Mouse (Mus musculus): Measurements from ENCODE around the gene Gpank1. TPM values are rescaled to one million over a fixed set of nuclear protein-coding genes. Genes with fewer than 3 reads are reported as not detected.
A peak's percentile ranks its signal among the peaks of the same experiment; 100 is the strongest.

Gpank1 gene
- total and polyA plus RNA-seq, 3 experiments: 45.9 to 87.0 (median 54.0) TPM

GRCm38 (mm10) chr17:35080248-35080647 lies 41.0 kb upstream of the Gpank1 start:
- Histone ChIP-seq H3K4me1 (ENCODE audit: insufficient read depth, low read depth, low read length) (peaks cover 85% of the 10 kb centered on the region), H3K9me3 (replicated peaks) (no peaks in the 10 kb centered on the region), H3K4me3 (ENCODE audit: low read depth, low read length) (peak overlapping the region; percentile 53; the same call in 1 of the 2 replicates), H3K36me3 (replicated peaks) (no peaks in the 10 kb centered on the region), H3K27me3 (ENCODE audit: insufficient read depth, low read length) (peaks cover 7% of the 10 kb centered on the region; the same call in 1 of the 2 replicates)
- ATAC-seq (ENCODE audit: extremely low read depth, insufficient number of reproducible peaks, low FRiP score, poor library complexity, severe bottlenecking): no peak
- no peak for DNase-seq (ENCODE audit: low spot score)
- no peak for TF ChIP-seq GATA1 (IDR thresholded peaks at IDR 0.05; ENCODE audit: borderline replicate concordance, low read length)
- no peak for TF ChIP-seq POLR2AphosphoS5 (IDR thresholded peaks at IDR 0.05; ENCODE audit: insufficient replicate concordance, low read depth, low read length)
- no peak for TF ChIP-seq TAL1 (conservative IDR thresholded peaks at IDR 0.05; ENCODE audit: low read depth, low read length)
- no peak for TF ChIP-seq CTCF (IDR thresholded peaks at IDR 0.05; ENCODE audit: low read depth, low read length)
- TF ChIP-seq GATA2 (IDR thresholded peaks at IDR 0.05; ENCODE audit: borderline replicate concordance, low read depth, low read length): no peak

- DNase-seq (ENCODE audit: low spot score): no peak
- peaks cover 90% of the 10 kb centered on the region for H3K4me1 ChIP-seq (ENCODE audit: insufficient read depth, low read depth, low read length)
Measured at GRCm38 (mm10) chr17:35080710-35081109, 40.5 kb upstream of the Gpank1 start.

DNA sequence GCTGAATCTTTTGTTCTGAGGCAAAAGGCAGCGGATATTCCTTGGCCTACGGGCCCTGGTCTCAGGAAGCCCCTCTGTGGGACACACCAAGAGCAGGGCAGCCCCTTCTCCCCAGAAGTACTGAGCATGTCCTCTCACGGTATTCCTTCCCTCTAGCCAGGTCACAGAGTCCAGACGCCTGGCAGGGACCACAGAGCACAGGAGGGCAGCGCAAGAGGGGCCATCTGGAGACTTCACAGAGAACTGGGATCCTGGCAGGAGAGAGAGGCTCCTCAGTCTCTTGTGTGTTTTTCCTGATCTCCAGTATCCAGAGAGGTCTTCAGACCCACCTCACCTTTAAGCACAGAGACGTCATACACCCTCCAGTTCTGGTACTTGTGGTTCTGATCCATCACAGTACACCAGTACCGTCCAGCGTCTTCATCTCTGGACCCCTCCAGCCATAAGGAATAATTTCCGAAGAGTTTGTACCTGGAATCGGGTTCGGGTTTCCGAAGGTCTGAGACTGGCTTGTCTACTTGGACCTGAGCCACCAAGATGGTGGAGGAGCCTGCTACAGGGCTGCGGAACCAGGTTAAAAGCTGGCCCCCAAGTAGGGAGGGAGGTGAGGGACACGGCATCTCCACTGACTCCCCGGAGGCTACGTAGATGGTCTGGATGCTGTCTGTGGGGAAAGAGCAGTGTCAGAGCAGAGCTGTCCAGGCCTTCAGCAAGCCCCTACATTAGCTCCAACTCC lies 38.2 kb upstream of the Gpank1 start:
- Histone ChIP-seq H3K36me3 (replicated peaks) (no peaks in the 10 kb centered on the region), H3K4me3 (ENCODE audit: low read depth, low read length) (no peak overlapping the region), H3K4me1 (ENCODE audit: insufficient read depth, low read depth, low read length) (peaks cover 79% of the 10 kb centered on the region), H3K27me3 (ENCODE audit: insufficient read depth, low read length) (peaks cover 3% of the 10 kb centered on the region; the same call in 1 of the 2 replicates), H3K9me3 (replicated peaks) (no peaks in the 10 kb centered on the region)
- no peak for DNase-seq (ENCODE audit: low spot score)
- ATAC-seq (ENCODE audit: extremely low read depth, insufficient number of reproducible peaks, low FRiP score, poor library complexity, severe bottlenecking): no peak
- no peak for TF ChIP-seq GATA1 (IDR thresholded peaks at IDR 0.05; ENCODE audit: borderline replicate concordance, low read length)
- TF ChIP-seq CTCF (IDR thresholded peaks at IDR 0.05; ENCODE audit: low read depth, low read length): no peak
- TF ChIP-seq TAL1 (conservative IDR thresholded peaks at IDR 0.05; ENCODE audit: low read depth, low read length): no peak
- TF ChIP-seq POLR2AphosphoS5 (IDR thresholded peaks at IDR 0.05; ENCODE audit: insufficient replicate concordance, low read depth, low read length): no peak
- no peak for TF ChIP-seq GATA2 (IDR thresholded peaks at IDR 0.05; ENCODE audit: borderline replicate concordance, low read depth, low read length)

More at GRCm38 (mm10) chr17:35080710-35081109, 40.5 kb upstream of the Gpank1 start:
- Histone ChIP-seq H3K9me3 (replicated peaks) (no peaks in the 10 kb centered on the region), H3K27me3 (ENCODE audit: insufficient read depth, low read length) (peaks cover 7% of the 10 kb centered on the region; the same call in 1 of the 2 replicates), H3K4me3 (ENCODE audit: low read depth, low read length) (no peak overlapping the region; the same call in 1 of the 2 replicates), H3K36me3 (replicated peaks) (no peaks in the 10 kb centered on the region)
- no peak for ATAC-seq (ENCODE audit: extremely low read depth, insufficient number of reproducible peaks, low FRiP score, poor library complexity, severe bottlenecking)
- TF ChIP-seq CTCF (IDR thresholded peaks at IDR 0.05; ENCODE audit: low read depth, low read length) (no peak), GATA1 (IDR thresholded peaks at IDR 0.05; ENCODE audit: borderline replicate concordance, low read length) (no peak), POLR2AphosphoS5 (IDR thresholded peaks at IDR 0.05; ENCODE audit: insufficient replicate concordance, low read depth, low read length) (no peak), TAL1 (conservative IDR thresholded peaks at IDR 0.05; ENCODE audit: low read depth, low read length) (no peak), GATA2 (IDR thresholded peaks at IDR 0.05; ENCODE audit: borderline replicate concordance, low read depth, low read length) (no peak)

DNA sequence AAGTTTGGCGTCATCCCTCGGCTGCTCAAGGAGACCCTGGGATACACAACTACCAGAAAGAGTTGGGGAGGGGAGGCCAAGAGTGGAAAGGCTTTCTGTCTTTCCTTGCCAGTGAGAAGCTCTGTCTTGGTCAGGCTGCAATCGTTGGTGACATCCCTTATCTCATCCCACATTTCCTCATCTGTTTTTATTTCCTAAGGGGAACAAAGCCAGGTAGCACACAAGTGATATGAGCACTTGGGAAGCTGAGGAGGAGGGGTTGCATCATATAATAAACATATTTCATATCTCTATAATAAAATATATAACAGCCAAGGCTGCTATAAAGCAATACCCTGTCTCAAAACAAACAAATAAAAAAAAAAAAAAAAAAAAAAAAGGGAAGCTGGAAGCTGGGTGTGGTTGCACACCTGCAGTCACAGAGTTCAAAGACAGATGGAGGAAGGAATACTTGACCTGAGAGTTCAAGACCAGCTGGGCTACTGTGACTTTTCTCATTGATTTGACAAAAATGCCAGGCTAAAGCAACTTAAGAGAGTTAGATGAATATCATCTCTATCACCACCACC lies 37.2 kb upstream of the Gpank1 start:
- no peak for TF ChIP-seq CTCF (IDR thresholded peaks at IDR 0.05; ENCODE audit: low read depth, low read length)
- no peak for TF ChIP-seq TAL1 (conservative IDR thresholded peaks at IDR 0.05; ENCODE audit: low read depth, low read length)
- no peak for DNase-seq (ENCODE audit: low spot score)
- H3K27me3 ChIP-seq (ENCODE audit: insufficient read depth, low read length): no peaks in the 10 kb centered on the region
- ATAC-seq (ENCODE audit: extremely low read depth, insufficient number of reproducible peaks, low FRiP score, poor library complexity, severe bottlenecking): no peak
- H3K4me3 ChIP-seq (ENCODE audit: low read depth, low read length): no peak overlapping the region
- H3K4me1 ChIP-seq (ENCODE audit: insufficient read depth, low read depth, low read length): peaks cover 73% of the 10 kb centered on the region
- H3K36me3 ChIP-seq (replicated peaks): no peaks in the 10 kb centered on the region
- H3K9me3 ChIP-seq (replicated peaks): no peaks in the 10 kb centered on the region

DNA sequence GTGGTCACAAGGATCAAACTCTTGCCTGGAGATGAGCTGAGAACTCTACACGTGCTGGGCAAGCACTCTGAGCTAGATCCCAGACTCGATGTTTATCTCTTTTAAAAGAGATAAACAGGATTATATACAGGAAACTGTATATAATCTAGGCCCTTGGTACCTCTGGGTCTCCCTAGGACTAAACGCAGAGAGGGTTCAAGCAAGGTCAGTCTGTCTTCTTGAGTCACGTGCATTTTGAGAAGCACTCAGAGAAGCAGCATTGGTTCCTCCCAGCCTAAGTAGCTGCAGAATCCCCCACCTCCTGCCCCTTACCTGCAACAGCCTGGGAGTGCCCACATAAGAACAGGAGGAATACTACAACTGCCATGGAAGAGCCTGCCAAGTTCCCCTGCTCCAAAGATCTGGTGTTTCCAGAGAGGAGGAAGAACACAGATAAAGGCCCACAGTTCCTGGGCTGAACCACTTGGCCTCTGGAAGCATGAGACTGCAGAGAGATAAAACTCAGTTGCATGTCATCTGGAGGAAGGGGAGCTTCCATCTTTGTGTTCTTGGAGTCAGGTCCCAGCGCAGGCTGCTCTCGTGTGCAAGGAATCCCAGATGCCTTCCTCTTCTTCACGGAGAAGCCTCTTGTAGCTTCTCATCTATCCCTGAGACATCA lies 35.9 kb upstream of the Gpank1 start, which contains the start of gene Ly6g6f:
Gene Ly6g6f (minus strand): TSS at position 403 of the 658 bp plus-strand sequence.
- DNase-seq (ENCODE audit: low spot score) (no peak), ATAC-seq (ENCODE audit: extremely low read depth, insufficient number of reproducible peaks, low FRiP score, poor library complexity, severe bottlenecking) (peak; percentile 38; the same call in 1 of the 2 replicates)
- Histone ChIP-seq H3K4me1 (ENCODE audit: insufficient read depth, low read depth, low read length) (peaks cover 64% of the 10 kb centered on the region), H3K9me3 (replicated peaks) (no peaks in the 10 kb centered on the region), H3K27me3 (ENCODE audit: insufficient read depth, low read length) (no peaks in the 10 kb centered on the region), H3K36me3 (replicated peaks) (peaks cover 3% of the 10 kb centered on the region), H3K4me3 (ENCODE audit: low read depth, low read length) (no peak within 1 kb of the TSS)
- TF ChIP-seq CTCF (IDR thresholded peaks at IDR 0.05; ENCODE audit: low read depth, low read length): no peak
- no peak for TF ChIP-seq GATA2 (IDR thresholded peaks at IDR 0.05; ENCODE audit: borderline replicate concordance, low read depth, low read length)
- no peak for TF ChIP-seq POLR2AphosphoS5 (IDR thresholded peaks at IDR 0.05; ENCODE audit: insufficient replicate concordance, low read depth, low read length)
- no peak for TF ChIP-seq GATA1 (IDR thresholded peaks at IDR 0.05; ENCODE audit: borderline replicate concordance, low read length)
- no peak for TF ChIP-seq TAL1 (conservative IDR thresholded peaks at IDR 0.05; ENCODE audit: low read depth, low read length)

- Histone ChIP-seq H3K4me3 (ENCODE audit: low read depth, low read length) (no peak overlapping the region), H3K36me3 (replicated peaks) (peaks cover 31% of the 10 kb centered on the region), H3K27me3 (ENCODE audit: insufficient read depth, low read length) (no peaks in the 10 kb centered on the region), H3K9me3 (replicated peaks) (no peaks in the 10 kb centered on the region), H3K4me1 (ENCODE audit: insufficient read depth, low read depth, low read length) (peaks cover 66% of the 10 kb centered on the region)
- no peak for TF ChIP-seq POLR2AphosphoS5 (IDR thresholded peaks at IDR 0.05; ENCODE audit: insufficient replicate concordance, low read depth, low read length)
- no peak for TF ChIP-seq GATA1 (IDR thresholded peaks at IDR 0.05; ENCODE audit: borderline replicate concordance, low read length)
- no peak for TF ChIP-seq GATA2 (IDR thresholded peaks at IDR 0.05; ENCODE audit: borderline replicate concordance, low read depth, low read length)
- TF ChIP-seq CTCF (IDR thresholded peaks at IDR 0.05; ENCODE audit: low read depth, low read length): no peak
- no peak for TF ChIP-seq TAL1 (conservative IDR thresholded peaks at IDR 0.05; ENCODE audit: low read depth, low read length)
- DNase-seq (ENCODE audit: low spot score): no peak
- ATAC-seq (ENCODE audit: extremely low read depth, insufficient number of reproducible peaks, low FRiP score, poor library complexity, severe bottlenecking): no peak
Measured at GRCm38 (mm10) chr17:35088151-35088550, 33.1 kb upstream of the Gpank1 start.

All from G1E (cell line).